Mouse (Mus musculus) erythroblast, embryonic 14.5 days (primary cell): ENCODE results near the gene Il18rap. TPM values are rescaled to one million over a fixed set of nuclear protein-coding genes. Genes with fewer than 3 reads are reported as not detected.

Experiments
- H3K27me3 ChIP-seq: 2 replicates; pipeline ENCODE4 v1.6.1; 2012; ENCODE audit warnings: inconsistent platforms; ENCODE audit not compliant: control insufficient read depth
- H3K36me3 ChIP-seq: 2 replicates; pipeline ENCODE4 v1.6.1; 2012; ENCODE audit warnings: mild to moderate bottlenecking, inconsistent platforms; ENCODE audit not compliant: control insufficient read depth
- H3K4me1 ChIP-seq: 2 replicates; pipeline ENCODE4 v1.6.1; 2012; ENCODE audit warnings: inconsistent platforms; ENCODE audit not compliant: control insufficient read depth
- H3K4me3 ChIP-seq: replicated peaks from 2 replicates; pipeline ENCODE3; 2012; ENCODE audit warnings: moderate library complexity, mild to moderate bottlenecking, inconsistent platforms
- H3K9me3 ChIP-seq: 2 replicates; pipeline ENCODE4 v1.6.1; 2012; ENCODE audit warnings: low read length, inconsistent platforms, mixed read lengths; ENCODE audit not compliant: control insufficient read depth
- GATA1 ChIP-seq: IDR thresholded peaks from 2 replicates; pipeline ENCODE4 v1.6.1; 2012; ENCODE audit warnings: low read length, inconsistent platforms, mixed read lengths
- TAL1 ChIP-seq: IDR thresholded peaks from 3 replicates; pipeline ENCODE4 v1.6.1; 2012; ENCODE audit warnings: low read length, inconsistent platforms, mixed read lengths
- polyA plus RNA-seq: library from polyadenylated mRNA; stranded (reverse); fragments of >175 nt; gene quantifications from 2 replicates; pipeline ENCODE4 v1.2.3, GENCODE M21; 2012

The Il18rap gene
- polyA plus RNA-seq, 1 experiment = 0.01 TPM

GRCm38 (mm10) chr1:40476756-40477155 is 38.4 kb upstream of the Il18rap start:
- Histone ChIP-seq H3K4me1 (no peaks in the 10 kb centered on the region), H3K36me3 (no peaks in the 10 kb centered on the region), H3K4me3 (no peak overlapping the region), H3K9me3 (no peaks in the 10 kb centered on the region), H3K27me3 (no peaks in the 10 kb centered on the region)
- TF ChIP-seq TAL1 (no peak), GATA1 (no peak)

GRCm38 (mm10) chr1:40479505-40479923 is 35.6 kb upstream of the Il18rap start:
- no peak overlapping the region for H3K4me3 ChIP-seq
- no peaks in the 10 kb centered on the region for H3K36me3 ChIP-seq
- no peaks in the 10 kb centered on the region for H3K4me1 ChIP-seq
- no peaks in the 10 kb centered on the region for H3K27me3 ChIP-seq
- H3K9me3 ChIP-seq = no peaks in the 10 kb centered on the region
- TF ChIP-seq TAL1 (no peak), GATA1 (no peak)

- Histone ChIP-seq H3K36me3 (no peaks in the 10 kb centered on the region), H3K4me3 (no peak overlapping the region), H3K9me3 (no peaks in the 10 kb centered on the region), H3K4me1 (no peaks in the 10 kb centered on the region), H3K27me3 (no peaks in the 10 kb centered on the region)
- TF ChIP-seq GATA1 (no peak), TAL1 (no peak)
Measured at GRCm38 (mm10) chr1:40494594-40494993, 20.6 kb upstream of the Il18rap start.

GRCm38 (mm10) chr1:40499708-40500107 is 15.5 kb upstream of the Il18rap start:
- TF ChIP-seq GATA1 = no peak
- no peak for TF ChIP-seq TAL1
- Histone ChIP-seq H3K4me3 (no peak overlapping the region), H3K27me3 (no peaks in the 10 kb centered on the region), H3K9me3 (no peaks in the 10 kb centered on the region), H3K36me3 (no peaks in the 10 kb centered on the region), H3K4me1 (no peaks in the 10 kb centered on the region)

- no peak for TF ChIP-seq GATA1
- no peak for TF ChIP-seq TAL1
- Histone ChIP-seq H3K27me3 (no peaks in the 10 kb centered on the region), H3K4me3 (no peak overlapping the region), H3K9me3 (no peaks in the 10 kb centered on the region), H3K36me3 (no peaks in the 10 kb centered on the region), H3K4me1 (no peaks in the 10 kb centered on the region)
Measured at GRCm38 (mm10) chr1:40501126-40501525, 14.0 kb upstream of the Il18rap start.

GRCm38 (mm10) chr1:40501546-40502398 is 13.4 kb upstream of the Il18rap start:
- H3K9me3 ChIP-seq = no peaks in the 10 kb centered on the region
- no peaks in the 10 kb centered on the region for H3K36me3 ChIP-seq
- H3K4me1 ChIP-seq = no peaks in the 10 kb centered on the region
- no peak overlapping the region for H3K4me3 ChIP-seq
- TF ChIP-seq GATA1 (no peak), TAL1 (no peak)
- H3K27me3 ChIP-seq = no peaks in the 10 kb centered on the region

GRCm38 (mm10) chr1:40504548-40504947 is 10.6 kb upstream of the Il18rap start:
- Histone ChIP-seq H3K4me3 (no peak overlapping the region), H3K27me3 (no peaks in the 10 kb centered on the region), H3K4me1 (no peaks in the 10 kb centered on the region), H3K9me3 (no peaks in the 10 kb centered on the region), H3K36me3 (no peaks in the 10 kb centered on the region)
- TF ChIP-seq GATA1 (no peak), TAL1 (no peak)

GRCm38 (mm10) chr1:40516364-40516763 is 1.2 kb downstream of the Il18rap start:
- H3K36me3 ChIP-seq = no peaks in the 10 kb centered on the region
- TF ChIP-seq TAL1 = no peak
- no peak for TF ChIP-seq GATA1
- no peaks in the 10 kb centered on the region for H3K4me1 ChIP-seq
- H3K9me3 ChIP-seq = no peaks in the 10 kb centered on the region
- H3K4me3 ChIP-seq = no peak overlapping the region
- H3K27me3 ChIP-seq = no peaks in the 10 kb centered on the region

GRCm38 (mm10) chr1:40522918-40523317 is 7.8 kb downstream of the Il18rap start:
- H3K4me1 ChIP-seq = no peaks in the 10 kb centered on the region
- H3K4me3 ChIP-seq = no peak overlapping the region
- H3K36me3 ChIP-seq = no peaks in the 10 kb centered on the region
- no peaks in the 10 kb centered on the region for H3K27me3 ChIP-seq
- no peak for TF ChIP-seq TAL1
- TF ChIP-seq GATA1 = no peak
- no peaks in the 10 kb centered on the region for H3K9me3 ChIP-seq
